ENCODE assay signal across 20 mouse cellular contexts in genomic region chr2:179865097-179865496, GRCm38 (mm10).
A peak's percentile ranks its signal among the peaks of the same experiment; 100 is the strongest.
DNase-seq lines count a peak whose midpoint lies in the region; ATAC-seq and TF ChIP-seq lines count a peak whose summit lies in the region.
"Had no signal": no experiment of that assay in that cellular context is flagged by ENCODE, and none has a peak within 500 bp of the region (broad histone marks: within the 10 kb centered on the region; RNA-seq: fewer than 3 reads in every experiment).

No protein-coding gene starts in this region.

- TF ChIP-seq CTCF in hindbrain, postnatal 0 days (IDR thresholded peaks at IDR 0.05; ENCODE audit: low read depth): peak; percentile 66
- peak; percentile 23; the same call in 1 of the 2 replicates for TF ChIP-seq CTCF in liver, postnatal 0 days (IDR thresholded peaks at IDR 0.05; ENCODE audit: low read depth)
- TF ChIP-seq CTCF in CH12.LX (conservative IDR thresholded peaks at IDR 0.05 in 1 of 2, IDR thresholded peaks at IDR 0.05 in 1 of 2; ENCODE audit: low read depth in 2 of 2, low read length in 2 of 2): peak in 1 of 2 experiments; percentile 55; a peak in 2 of 4 replicates
- TF ChIP-seq CTCF in cortical plate, adult 2 months (IDR thresholded peaks at IDR 0.05; ENCODE audit: extremely low read depth, insufficient read depth, low read length): peak; percentile 35

- ATAC-seq in hindbrain, postnatal 0 days: no peak
- ATAC-seq in hindbrain, embryonic 13.5 days (ENCODE audit: low FRiP score): no peak
- no peak for ATAC-seq in liver, postnatal 0 days
- no peak for ATAC-seq in liver, embryonic 11.5 days (replicated peaks; ENCODE audit: low FRiP score)
- ATAC-seq: inflammation-experienced regulatory T-cells, adult 6 months had no signal

- H3K9ac ChIP-seq in hindbrain, postnatal 0 days (replicated peaks; ENCODE audit: low read length): no peak overlapping the region
- H3K9ac ChIP-seq in hindbrain, embryonic 13.5 days: no peak overlapping the region
- H3K9ac ChIP-seq in liver, postnatal 0 days (replicated peaks): no peak overlapping the region
- H3K9ac ChIP-seq in liver, embryonic 11.5 days (ENCODE audit: low read depth, low read length): no peak overlapping the region
- no peak overlapping the region for H3K9ac ChIP-seq in CH12.LX (ENCODE audit: insufficient read depth, low read depth)
- H3K9ac ChIP-seq: forebrain, embryonic 12.5 days; limb, embryonic 15.5 days; neural tube, embryonic 12.5 days had no signal

- no peak overlapping the region for H3K27ac ChIP-seq in hindbrain, postnatal 0 days
- H3K27ac ChIP-seq in hindbrain, embryonic 13.5 days: no peak overlapping the region
- H3K27ac ChIP-seq in liver, postnatal 0 days (ENCODE audit: low read depth): no peak overlapping the region
- H3K27ac ChIP-seq in liver, embryonic 11.5 days (ENCODE audit: low read depth, low read length): no peak overlapping the region
- H3K27ac ChIP-seq in CH12.LX (ENCODE audit: insufficient read depth, low read depth): no peak overlapping the region
- no peak overlapping the region for H3K27ac ChIP-seq in cortical plate, adult 2 months (ENCODE audit: insufficient read depth, low read length)
- H3K27ac ChIP-seq: forebrain, embryonic 12.5 days; heart, embryonic 10.5 days; limb, embryonic 15.5 days; neural tube, embryonic 12.5 days had no signal

- dilution Hi-C loops in CH12.LX (cut with MboI; ENCODE audit: extremely low pct_ligation_motif_present, extremely low pct_unique_long_range_greater_than_20kb, low sequenced_read_pairs): no loop called here

- TF ChIP-seq EP300 in liver, postnatal 0 days (IDR thresholded peaks at IDR 0.05; ENCODE audit: low read depth): no peak
- TF ChIP-seq EP300 in CH12.LX (IDR thresholded peaks at IDR 0.05; ENCODE audit: low read length): no peak

- H3K27me3 ChIP-seq in hindbrain, postnatal 0 days (ENCODE audit: insufficient read depth, low read length): no peaks in the 10 kb centered on the region
- 0 out of 2 replicates have a peak, but pooled peaks cover 5% of the 10 kb centered on the region for H3K27me3 ChIP-seq in hindbrain, embryonic 13.5 days
- H3K27me3 ChIP-seq in liver, postnatal 0 days (ENCODE audit: insufficient read depth, low read length): no peaks in the 10 kb centered on the region
- no peaks in the 10 kb centered on the region for H3K27me3 ChIP-seq in liver, embryonic 11.5 days (replicated peaks; ENCODE audit: control insufficient read depth, insufficient read depth, low read length)
- peaks cover 87% of the 10 kb centered on the region for H3K27me3 ChIP-seq in CH12.LX (replicated peaks)
- H3K27me3 ChIP-seq: forebrain, embryonic 12.5 days; limb, embryonic 15.5 days had no signal

- WGBS in hindbrain, postnatal 0 days: 80% methylated on average over 5 of the region's 5 CpGs
- WGBS in hindbrain, embryonic 13.5 days: 73% methylated on average over 5 of the region's 5 CpGs
- WGBS in liver, postnatal 0 days (ENCODE audit: insufficient replicate concordance): 67% methylated on average over 5 of the region's 5 CpGs
- WGBS in liver, embryonic 11.5 days: 63% methylated on average over 5 of the region's 5 CpGs

- DNase-seq in hindbrain, postnatal 0 days (ENCODE audit: low spot score): peak; percentile 47
- DNase-seq in liver, postnatal 0 days: no peak
- no peak for DNase-seq in liver, embryonic 11.5 days (ENCODE audit: low spot score)
- no peak for DNase-seq in CH12.LX (ENCODE audit: extremely low read depth)
- no peak for DNase-seq in ovary, postnatal 36 days (ENCODE audit: low spot score)
- DNase-seq in spleen, postnatal 10 days (ENCODE audit: low spot score in 2 of 2): no peak
- DNase-seq: adrenal gland, adult 2 months; cerebellum, postnatal 25 days; heart, postnatal 4 days; kidney, postnatal 14 days; right cerebral cortex, postnatal 4 days; thymus, postnatal 36 days had no signal

- peaks cover 5% of the 10 kb centered on the region for H3K4me1 ChIP-seq in hindbrain, postnatal 0 days (ENCODE audit: insufficient read depth, low read length)
- peaks cover 16% of the 10 kb centered on the region for H3K4me1 ChIP-seq in hindbrain, embryonic 13.5 days (replicated peaks)
- H3K4me1 ChIP-seq in liver, postnatal 0 days (ENCODE audit: insufficient read depth): no peaks in the 10 kb centered on the region
- no peaks in the 10 kb centered on the region for H3K4me1 ChIP-seq in liver, embryonic 11.5 days (replicated peaks; ENCODE audit: control insufficient read depth, insufficient read depth, low read length)
- no peaks in the 10 kb centered on the region for H3K4me1 ChIP-seq in CH12.LX (ENCODE audit: control insufficient read depth in 1 of 2, insufficient read depth in 2 of 2)
- H3K4me1 ChIP-seq in cortical plate, adult 2 months (ENCODE audit: control insufficient read depth, insufficient read depth, low read length): 0 out of 2 replicates have a peak, but pooled peaks cover 2% of the 10 kb centered on the region
- H3K4me1 ChIP-seq: limb, embryonic 15.5 days had no signal

- no peaks in the 10 kb centered on the region for H3K79me2 ChIP-seq in CH12.LX (replicated peaks; ENCODE audit: control insufficient read depth, extremely low read depth, insufficient read depth, poor library complexity, severe bottlenecking)

- in situ Hi-C loops in CH12.LX (cut with MboI; ENCODE audit: low pct_ligation_motif_present, low pct_unique_long_range_greater_than_20kb, low sequenced_read_pairs): loop anchor here (10.0 kb wide), 1 partner anchor 290 kb away; no protein-coding TSS in a partner anchor

- peak; percentile 4 for TF ChIP-seq RAD21 in CH12.LX (IDR thresholded peaks at IDR 0.05; ENCODE audit: low read depth, low read length)

- no peak overlapping the region for H3K4me2 ChIP-seq in hindbrain, postnatal 0 days (ENCODE audit: low read depth, low read length)
- H3K4me2 ChIP-seq in hindbrain, embryonic 13.5 days: no peak overlapping the region
- H3K4me2 ChIP-seq in liver, postnatal 0 days (ENCODE audit: low read depth, low read length): no peak overlapping the region
- H3K4me2 ChIP-seq in liver, embryonic 11.5 days: no peak overlapping the region
- no peak overlapping the region for H3K4me2 ChIP-seq in CH12.LX (ENCODE audit: insufficient read depth, low read depth, poor library complexity, severe bottlenecking)
- H3K4me2 ChIP-seq: forebrain, embryonic 12.5 days; limb, embryonic 15.5 days; neural tube, embryonic 12.5 days had no signal

- H3K4me3 ChIP-seq in hindbrain, postnatal 0 days (ENCODE audit: low read length): no peak overlapping the region
- no peak overlapping the region for H3K4me3 ChIP-seq in hindbrain, embryonic 13.5 days
- H3K4me3 ChIP-seq in liver, postnatal 0 days (ENCODE audit: low read depth, low read length): no peak overlapping the region
- H3K4me3 ChIP-seq in liver, embryonic 11.5 days (ENCODE audit: low read depth, low read length): no peak overlapping the region
- no peak overlapping the region for H3K4me3 ChIP-seq in CH12.LX (replicated peaks in 1 of 3; ENCODE audit: low read depth in 2 of 3, low read length in 2 of 3, poor library complexity in 1 of 3)
- no peak overlapping the region for H3K4me3 ChIP-seq in cortical plate, adult 2 months (ENCODE audit: insufficient read depth, low read length)
- H3K4me3 ChIP-seq: forebrain, embryonic 12.5 days; heart, embryonic 10.5 days; limb, embryonic 15.5 days; neural tube, embryonic 12.5 days had no signal

- H3K36me3 ChIP-seq in hindbrain, postnatal 0 days (ENCODE audit: insufficient read depth, low read length): no peaks in the 10 kb centered on the region
- H3K36me3 ChIP-seq in hindbrain, embryonic 13.5 days: no peaks in the 10 kb centered on the region
- H3K36me3 ChIP-seq in liver, postnatal 0 days (replicated peaks; ENCODE audit: insufficient read depth, low read length): no peaks in the 10 kb centered on the region
- H3K36me3 ChIP-seq in liver, embryonic 11.5 days (ENCODE audit: control insufficient read depth, insufficient read depth, low read length): no peaks in the 10 kb centered on the region
- no peaks in the 10 kb centered on the region for H3K36me3 ChIP-seq in CH12.LX (replicated peaks in 1 of 2; ENCODE audit: control insufficient read depth in 1 of 2, insufficient read depth in 1 of 2, low read length in 1 of 2)
- H3K36me3 ChIP-seq: forebrain, embryonic 12.5 days; G1E; heart, embryonic 10.5 days; limb, embryonic 15.5 days; neural tube, embryonic 12.5 days had no signal

- TF ChIP-seq POLR2A in CH12.LX (IDR thresholded peaks at IDR 0.05; ENCODE audit: low read depth, low read length): no peak
- no peak for TF ChIP-seq POLR2A in cortical plate, adult 2 months (IDR thresholded peaks at IDR 0.05; ENCODE audit: extremely low read depth, insufficient read depth, low read length)

- no peaks in the 10 kb centered on the region for H3K9me3 ChIP-seq in hindbrain, postnatal 0 days (ENCODE audit: low read length)
- no peaks in the 10 kb centered on the region for H3K9me3 ChIP-seq in hindbrain, embryonic 13.5 days
- H3K9me3 ChIP-seq in liver, postnatal 0 days (ENCODE audit: low read length): no peaks in the 10 kb centered on the region
- H3K9me3 ChIP-seq in liver, embryonic 11.5 days (ENCODE audit: control insufficient read depth, low read length): no peaks in the 10 kb centered on the region
- no peaks in the 10 kb centered on the region for H3K9me3 ChIP-seq in CH12.LX (replicated peaks; ENCODE audit: low read length)
- H3K9me3 ChIP-seq: forebrain, embryonic 12.5 days; heart, embryonic 10.5 days; limb, embryonic 15.5 days; neural tube, embryonic 12.5 days had no signal

TF ChIP-seq in CH12.LX, 34 proteins besides CTCF, POLR2A, EP300 and RAD21:
- TF ChIP-seq SMC3 (IDR thresholded peaks at IDR 0.05; ENCODE audit: low read depth, low read length) (peak; percentile 48), MYC (IDR thresholded peaks at IDR 0.05; ENCODE audit: low read depth, low read length) (no peak)
